Comparison of ENCODE assay signal across 11 mouse cellular contexts in the genomic region with DNA sequence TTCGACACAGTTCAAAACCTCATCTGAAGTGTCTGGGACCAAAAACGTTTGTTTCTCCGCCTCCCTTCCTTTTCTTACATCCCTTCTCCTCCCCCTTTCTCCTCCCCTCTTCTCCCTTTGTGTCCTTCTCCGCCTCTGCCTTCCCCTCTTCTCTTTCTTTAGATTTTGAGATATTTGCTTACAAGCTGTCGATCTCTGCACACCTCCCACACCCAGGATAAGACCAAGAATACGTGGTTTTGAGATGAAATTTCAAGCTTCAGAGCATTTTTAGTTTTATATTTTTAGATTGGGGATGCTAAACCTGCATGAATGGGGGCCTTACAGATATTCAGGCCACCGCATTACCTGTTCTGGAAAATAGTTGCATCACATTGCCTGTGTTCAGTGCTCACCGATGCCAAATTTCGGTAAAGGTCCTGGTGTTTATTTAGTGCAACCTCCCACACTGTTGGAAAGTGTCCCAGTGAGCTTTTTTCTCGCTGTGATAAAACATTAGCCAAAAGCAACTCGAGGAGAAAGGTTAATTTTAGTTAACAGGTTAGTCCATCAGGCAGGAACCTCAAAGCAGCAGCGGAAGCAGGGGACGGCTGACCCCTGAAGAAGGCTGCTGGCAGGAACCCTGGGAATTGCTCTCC. TPM values are rescaled to one million over a fixed set of nuclear protein-coding genes. Genes with fewer than 3 reads are reported as not detected.
DNase-seq lines count a peak whose midpoint lies in the region; ATAC-seq and TF ChIP-seq lines count a peak whose summit lies in the region.
"Had no signal": no experiment of that assay in that cellular context is flagged by ENCODE, and none has a peak within 500 bp of the region (broad histone marks: within the 10 kb centered on the region; RNA-seq: fewer than 3 reads in every experiment).

No protein-coding gene starts in this region.

- H3K9ac ChIP-seq in liver, adult 2 months (ENCODE audit: low read depth, low read length) = peak overlapping the region; percentile 28
- no peak overlapping the region for H3K9ac ChIP-seq in liver, embryonic 15.5 days
- H3K9ac ChIP-seq: embryonic facial prominence, embryonic 13.5 days; stomach, embryonic 15.5 days had no signal

- TF ChIP-seq CTCF in liver, adult 2 months (IDR thresholded peaks at IDR 0.05; ENCODE audit: low read depth, low read length) = no peak

- H3K79me2 ChIP-seq in liver, adult 2 months (ENCODE audit: control insufficient read depth, insufficient read depth, low read length) = no peaks in the 10 kb centered on the region

- no peak for DNase-seq in frontal cortex, postnatal 25 days (ENCODE audit: low spot score in 2 of 2)
- peak; percentile 99 for DNase-seq in liver, adult 2 months (ENCODE audit: extremely low read depth, low read depth, low spot score)
- no peak for DNase-seq in liver
- peak; percentile 78 for DNase-seq in fat pad, adult 2 months (ENCODE audit: extremely low read depth, low read depth, low spot score)
- no peak for DNase-seq in thymus, postnatal 4 days
- DNase-seq in embryo, embryonic 10.5 days (ENCODE audit: low spot score) = no peak

- H3K9me3 ChIP-seq in liver, embryonic 15.5 days (replicated peaks) = no peaks in the 10 kb centered on the region
- H3K9me3 ChIP-seq: embryonic facial prominence, embryonic 13.5 days; stomach, embryonic 15.5 days had no signal

- H3K4me2 ChIP-seq in liver, embryonic 15.5 days = no peak overlapping the region
- H3K4me2 ChIP-seq: stomach, embryonic 15.5 days had no signal

- WGBS in liver, adult 2 months = 27% methylated on average over 13 of the region's 13 CpGs
- WGBS in liver, embryonic 15.5 days (ENCODE audit: insufficient replicate concordance) = 53% methylated on average over 13 of the region's 13 CpGs

- peak overlapping the region; percentile 10; the same call in 1 of the 2 replicates for H3K4me3 ChIP-seq in liver, adult 2 months (ENCODE audit: insufficient read depth, low read depth, low read length)
- H3K4me3 ChIP-seq in liver, embryonic 15.5 days (replicated peaks) = no peak overlapping the region
- H3K4me3 ChIP-seq: embryonic facial prominence, embryonic 13.5 days; myocyte; stomach, embryonic 15.5 days had no signal

- no peaks in the 10 kb centered on the region for H3K36me3 ChIP-seq in liver, adult 2 months (ENCODE audit: control insufficient read depth, insufficient read depth, low read length)
- no peaks in the 10 kb centered on the region for H3K36me3 ChIP-seq in liver, embryonic 15.5 days (replicated peaks)
- H3K36me3 ChIP-seq: embryonic facial prominence, embryonic 13.5 days; stomach, embryonic 15.5 days had no signal

- no peak for TF ChIP-seq POLR2A in liver, adult 2 months (IDR thresholded peaks at IDR 0.05; ENCODE audit: extremely low read depth, insufficient read depth, low read length)

- peak overlapping the region; percentile 79 for H3K27ac ChIP-seq in liver, adult 2 months (replicated peaks; ENCODE audit: insufficient read depth, low read depth, low read length)
- H3K27ac ChIP-seq in liver, embryonic 15.5 days (replicated peaks) = peak overlapping the region; percentile 38; the same call in 1 of the 2 replicates
- H3K27ac ChIP-seq: embryonic facial prominence, embryonic 13.5 days; stomach, embryonic 15.5 days had no signal

- peaks cover 3% of the 10 kb centered on the region for H3K4me1 ChIP-seq in liver, adult 2 months (ENCODE audit: control insufficient read depth, insufficient read depth, low read length)
- H3K4me1 ChIP-seq in liver, embryonic 15.5 days (replicated peaks) = no peaks in the 10 kb centered on the region
- H3K4me1 ChIP-seq: embryonic facial prominence, embryonic 13.5 days; stomach, embryonic 15.5 days had no signal

- peak; percentile 77 for ATAC-seq in frontal cortex, adult (ENCODE audit: low TSS enrichment)
- ATAC-seq in liver, embryonic 15.5 days (ENCODE audit: insufficient read depth) = peak; percentile 68

- H3K27me3 ChIP-seq in liver, adult 2 months (ENCODE audit: control insufficient read depth, insufficient read depth, low read length) = no peaks in the 10 kb centered on the region
- H3K27me3 ChIP-seq in liver, embryonic 15.5 days = no peaks in the 10 kb centered on the region
- H3K27me3 ChIP-seq: embryonic facial prominence, embryonic 13.5 days; stomach, embryonic 15.5 days had no signal

RNA-seq across cellular contexts. Expression of a gene that starts 20.2 kb away (rescaled TPM):
- 95.1 and 104 TPM in 2 replicates for total RNA-seq in liver, adult 2 months (2014; rRNA removed)
- 37.4 and 49.7 TPM in 2 replicates for polyA plus RNA-seq in liver, adult 2 months (2012; rRNA removed)
- polyA plus RNA-seq in liver, embryonic 15.5 days (2015; fragmentation: Nextera tagmentation; extraction: Ambion mirVana) = 31.1 and 32.9 TPM in 2 replicates

Comparison
In these comparisons a context has a peak if more than half of its experiments do, and no peak if none do; other contexts are left out.
1. DNase-seq: peak in liver, adult 2 months (single experiment) and fat pad, adult 2 months (single experiment); none in frontal cortex, postnatal 25 days (0 of 2), liver (single experiment), thymus, postnatal 4 days (single experiment) and embryo, embryonic 10.5 days (single experiment).